Mouse (Mus musculus): ENCODE results near the gene Sirt2. TPM values are rescaled to one million over a fixed set of nuclear protein-coding genes. Genes with fewer than 3 reads are reported as not detected.

Sirt2 gene
- total RNA-seq (2017) = 32.9 to 55.7 TPM (median 54.2 TPM) in 3 replicates

DNA sequence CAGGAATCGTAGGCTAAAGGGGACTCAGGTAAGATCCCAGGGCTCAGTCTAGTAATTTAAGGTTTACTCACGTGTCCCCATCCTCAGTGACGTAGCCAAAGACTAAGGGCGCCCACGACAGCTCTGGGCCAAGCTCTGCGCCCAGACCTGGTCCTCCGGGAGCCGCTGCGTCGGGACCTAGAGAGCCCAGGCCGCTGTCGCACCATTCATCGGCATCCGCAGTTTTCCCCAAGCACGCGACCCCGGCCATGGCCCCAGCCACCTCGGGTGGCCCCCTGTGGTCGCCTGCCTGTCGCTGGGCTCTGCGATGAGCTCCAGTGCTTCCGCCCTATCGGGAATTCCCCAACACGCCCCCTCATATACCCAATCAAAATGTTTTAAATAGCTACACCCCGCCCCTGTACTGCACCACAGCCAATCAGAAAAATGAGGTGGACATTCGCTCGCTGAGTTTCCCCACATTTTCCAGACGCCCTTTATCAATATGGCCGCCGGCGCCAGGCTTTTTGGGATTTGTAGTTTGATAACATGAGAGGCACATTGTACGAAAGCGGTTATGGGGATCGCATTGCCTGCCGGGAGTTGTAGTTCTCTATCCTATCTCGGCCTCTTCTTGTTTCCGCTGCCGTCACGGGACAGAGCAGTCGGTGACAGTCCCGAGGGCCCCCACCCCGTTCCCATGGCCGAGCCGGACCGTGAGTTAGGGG is at the start of gene Sirt2:
Sirt2 (plus strand) TSS at position 563 of the 707 bp plus-strand sequence.
- ATAC-seq (replicated peaks; ENCODE audit: insufficient number of reproducible peaks, low FRiP score, low TSS enrichment, poor library complexity, severe bottlenecking) = peak; percentile 87

DNA sequence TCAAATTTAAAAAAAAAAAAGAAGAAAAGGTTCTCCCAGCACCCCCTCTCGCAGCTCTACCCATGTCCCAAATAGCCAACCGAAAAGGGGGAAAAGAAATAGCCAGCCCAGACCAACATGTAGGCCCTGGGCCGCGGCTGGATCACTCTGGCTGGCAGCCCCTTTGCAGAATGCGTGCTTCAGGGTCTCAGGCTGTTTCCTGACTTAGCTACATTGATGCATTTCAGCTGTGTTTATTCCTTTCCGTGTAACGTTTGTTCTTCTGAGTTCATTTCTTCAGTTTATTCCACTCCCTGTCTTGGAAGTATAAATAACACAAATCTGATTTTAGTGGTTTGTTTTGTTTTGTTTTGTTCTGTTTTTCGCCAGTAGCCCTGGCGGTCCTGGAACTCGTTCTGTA is 48.8 kb upstream of the Sirt2 start:
- no peak for ATAC-seq (replicated peaks; ENCODE audit: insufficient number of reproducible peaks, low FRiP score, low TSS enrichment, poor library complexity, severe bottlenecking)

DNA sequence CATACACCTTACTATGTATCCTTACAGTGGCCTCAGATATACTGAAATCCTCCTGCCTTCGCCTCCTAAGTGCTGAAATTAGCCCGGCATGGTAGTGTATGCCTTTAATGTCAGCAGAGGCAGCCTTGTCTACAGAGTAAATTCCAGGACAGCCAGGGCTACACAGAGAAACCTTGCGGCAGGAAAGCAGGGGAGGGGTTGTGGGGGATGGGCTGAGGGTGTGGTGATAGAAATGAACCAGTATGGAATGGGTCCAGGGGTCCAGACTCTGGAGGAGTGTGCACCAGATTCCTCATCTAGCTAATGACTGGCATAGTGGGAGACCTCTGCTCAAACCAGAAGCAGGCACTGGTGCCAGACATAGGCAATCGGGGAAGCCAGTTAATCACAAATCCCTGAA is 47.4 kb upstream of the Sirt2 start:
- no peak for ATAC-seq (replicated peaks; ENCODE audit: insufficient number of reproducible peaks, low FRiP score, low TSS enrichment, poor library complexity, severe bottlenecking)

DNA sequence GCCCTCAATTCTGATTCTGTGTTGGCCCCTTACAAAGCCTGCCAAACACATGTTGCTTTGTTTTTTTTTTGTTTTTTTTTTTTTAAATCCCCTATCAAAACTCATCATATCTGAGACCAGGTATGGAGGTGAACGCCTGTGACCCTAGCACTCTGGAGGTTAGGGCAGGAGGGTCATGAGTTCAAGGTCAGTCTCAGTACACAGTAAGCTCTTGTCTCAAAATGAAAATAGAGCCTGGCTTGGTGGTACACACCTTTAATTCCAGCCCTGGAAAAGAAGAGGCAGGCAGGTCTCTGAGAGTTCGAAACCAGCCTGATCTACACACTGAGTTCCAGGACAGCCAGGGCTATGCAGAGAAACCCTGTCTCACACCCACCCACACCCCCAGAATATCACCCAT is 46.9 kb upstream of the Sirt2 start:
- ATAC-seq (replicated peaks; ENCODE audit: insufficient number of reproducible peaks, low FRiP score, low TSS enrichment, poor library complexity, severe bottlenecking) = no peak

DNA sequence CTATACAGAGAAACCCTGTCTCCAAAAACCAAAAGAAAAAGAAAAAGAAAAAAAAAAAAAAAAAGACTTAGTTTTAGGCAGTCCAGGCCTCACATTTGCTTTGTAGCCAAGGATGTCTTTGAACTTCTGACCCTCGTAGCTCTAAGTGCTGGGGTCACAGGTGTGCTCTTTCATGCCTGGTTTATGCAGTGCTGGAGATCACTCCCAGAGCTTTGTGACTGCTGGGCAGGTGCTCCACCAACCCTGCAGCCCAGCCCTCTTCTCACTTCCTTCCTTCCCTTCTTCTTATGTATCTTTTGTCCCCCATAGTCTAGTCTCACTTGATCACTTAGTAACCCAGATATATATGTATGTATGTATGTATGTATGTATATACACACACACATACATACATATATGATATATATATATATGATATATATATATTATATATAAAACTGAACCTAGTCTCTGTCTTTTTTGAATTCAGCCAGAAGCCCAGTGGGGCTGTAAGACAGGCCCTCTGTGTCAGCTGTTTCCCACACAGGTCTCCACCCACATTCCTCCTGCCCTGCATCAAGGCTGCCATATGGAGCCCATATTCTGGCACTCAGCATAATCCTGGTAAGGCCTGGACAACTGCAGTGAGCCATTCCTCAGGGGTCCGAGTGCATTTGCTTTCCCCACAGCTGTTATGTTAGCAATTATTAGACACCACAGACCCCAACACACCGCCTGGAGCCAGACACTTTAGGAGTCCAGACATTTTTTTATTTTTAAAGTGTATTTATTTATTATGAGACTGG is 45.6 kb upstream of the Sirt2 start:
- no peak for ATAC-seq (replicated peaks; ENCODE audit: insufficient number of reproducible peaks, low FRiP score, low TSS enrichment, poor library complexity, severe bottlenecking)

DNA sequence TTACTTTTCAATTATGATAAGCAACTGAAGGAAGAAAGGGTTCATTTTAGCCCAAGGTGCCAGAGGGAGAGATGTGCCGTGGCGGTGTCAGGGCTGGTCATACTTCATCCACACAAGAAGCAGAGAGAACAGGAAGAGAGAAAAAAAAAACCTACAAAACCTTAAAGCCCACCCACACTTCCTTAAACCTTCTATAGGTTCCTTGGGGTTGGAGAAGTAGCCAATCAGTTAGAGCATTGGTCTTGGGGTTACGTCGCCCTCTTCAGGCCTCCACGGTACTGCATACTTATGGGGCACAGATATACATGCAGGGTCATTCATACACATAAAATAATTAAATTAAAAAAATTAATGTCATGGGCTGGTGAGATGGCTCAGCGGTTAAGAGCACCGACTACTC is 44.5 kb upstream of the Sirt2 start:
- no peak for ATAC-seq (replicated peaks; ENCODE audit: insufficient number of reproducible peaks, low FRiP score, low TSS enrichment, poor library complexity, severe bottlenecking)

DNA sequence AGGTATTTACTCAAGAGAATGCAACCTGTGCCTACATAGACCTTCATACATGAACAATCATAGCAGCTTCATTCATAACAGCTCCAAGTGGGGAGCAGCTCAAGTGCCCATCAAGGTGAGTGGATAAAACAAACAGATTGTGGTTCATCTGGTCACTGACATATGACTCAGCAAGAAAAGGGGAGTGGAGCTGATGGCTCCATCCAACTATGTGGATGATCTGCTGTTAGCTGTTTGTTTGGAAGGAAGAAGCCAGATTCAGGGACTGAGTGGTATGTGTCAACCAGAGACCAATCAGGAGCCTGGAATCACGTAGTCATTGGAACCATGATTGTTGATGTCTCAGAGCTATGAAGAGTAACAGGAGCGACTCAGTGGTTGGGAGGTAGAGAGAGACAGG is 41.9 kb upstream of the Sirt2 start:
- ATAC-seq (replicated peaks; ENCODE audit: insufficient number of reproducible peaks, low FRiP score, low TSS enrichment, poor library complexity, severe bottlenecking) = no peak

DNA sequence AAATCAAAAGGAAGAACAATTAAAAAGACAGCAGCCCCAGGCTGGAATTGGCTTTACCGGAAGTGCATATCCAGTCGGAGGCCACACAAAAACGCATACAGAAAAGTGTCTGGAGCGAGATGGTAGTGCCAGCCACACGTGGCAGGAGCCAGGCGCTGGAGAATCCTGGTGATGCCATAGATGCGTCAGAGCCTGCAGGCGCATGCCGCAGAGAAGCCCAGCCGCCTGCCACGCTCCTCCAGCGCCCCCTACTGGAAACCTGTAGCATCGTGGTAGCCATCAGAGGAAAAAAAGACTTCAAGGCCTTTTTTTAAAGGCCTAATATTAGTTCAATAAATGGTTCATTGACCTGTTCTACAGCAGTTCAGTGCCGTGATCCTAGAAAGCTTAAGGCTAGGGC is 39.9 kb upstream of the Sirt2 start:
- 0 out of 2 replicates have a peak, but pooled peaks have one; percentile 48 for ATAC-seq (replicated peaks; ENCODE audit: insufficient number of reproducible peaks, low FRiP score, low TSS enrichment, poor library complexity, severe bottlenecking)

DNA sequence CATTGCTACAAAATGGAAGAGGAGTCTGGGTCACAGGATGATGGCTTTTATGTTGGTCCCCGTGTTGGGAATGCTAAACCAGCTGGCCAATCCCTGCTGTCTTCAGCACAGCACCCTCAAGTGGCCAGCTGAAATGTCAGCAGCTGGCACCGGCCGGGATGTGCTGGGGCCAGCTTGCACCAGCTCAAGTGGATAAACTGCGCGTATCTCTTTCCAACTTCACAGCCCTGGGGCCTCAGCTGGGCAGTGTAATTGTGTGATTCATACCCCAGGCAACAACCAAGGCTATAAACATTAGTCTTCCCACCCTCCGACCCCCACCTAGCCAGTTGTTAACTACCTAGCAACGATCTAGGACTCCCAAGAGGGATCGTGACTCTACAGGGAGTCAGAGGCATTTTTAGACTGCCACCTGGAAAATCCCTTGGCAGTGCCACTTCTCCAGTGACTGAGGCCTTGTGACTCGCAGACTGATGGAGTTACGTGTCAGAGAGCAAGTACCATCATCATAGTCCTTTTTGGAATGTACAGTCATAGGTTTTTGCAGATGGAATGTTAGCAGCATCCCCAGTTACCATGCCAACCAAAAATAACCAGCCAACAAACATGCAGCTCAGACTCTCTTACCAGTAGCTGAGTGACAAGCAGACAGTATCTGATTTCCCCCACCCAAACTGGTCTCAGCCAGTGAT is 38.7 kb upstream of the Sirt2 start:
- ATAC-seq (replicated peaks; ENCODE audit: insufficient number of reproducible peaks, low FRiP score, low TSS enrichment, poor library complexity, severe bottlenecking) = no peak

DNA sequence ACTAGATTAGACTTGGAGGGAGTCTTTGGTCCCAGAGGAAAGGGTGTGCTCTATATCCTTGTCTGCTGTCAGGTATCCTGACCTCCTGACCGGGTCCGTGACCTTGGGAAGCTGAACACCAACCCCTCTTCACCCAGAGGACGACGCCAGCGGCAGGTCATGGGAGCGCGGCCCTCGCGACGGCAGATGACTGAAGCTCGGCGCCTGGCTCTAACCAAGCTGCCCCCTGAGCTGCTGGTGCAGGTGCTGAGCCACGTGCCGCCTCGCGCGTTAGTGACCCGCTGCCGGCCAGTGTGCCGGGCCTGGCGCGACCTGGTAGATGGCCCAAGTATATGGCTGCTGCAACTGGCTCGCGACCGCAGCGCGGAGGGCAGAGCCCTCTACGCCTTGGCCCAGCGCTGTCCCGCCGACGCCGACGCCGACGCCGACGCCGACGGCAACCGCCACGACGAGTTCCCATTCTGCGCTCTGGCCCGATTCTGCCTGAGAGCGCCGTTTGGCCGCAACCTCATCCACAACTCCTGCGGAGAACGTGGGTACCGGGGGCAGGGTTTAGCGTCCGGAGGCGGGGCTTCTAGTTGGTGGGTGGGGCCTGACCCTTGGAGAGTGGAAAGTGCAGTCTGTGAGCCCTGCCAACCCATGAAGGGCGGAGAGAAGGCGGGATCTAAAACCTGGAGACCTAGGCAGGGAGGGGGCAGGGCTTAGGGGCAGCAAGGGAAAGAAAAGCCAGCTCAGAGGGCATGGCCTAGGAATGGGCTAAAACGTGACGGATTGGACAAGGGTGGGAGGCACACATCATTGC is 34.0 kb upstream of the Sirt2 start:
- ATAC-seq (replicated peaks; ENCODE audit: insufficient number of reproducible peaks, low FRiP score, low TSS enrichment, poor library complexity, severe bottlenecking) = peak; percentile 84

DNA sequence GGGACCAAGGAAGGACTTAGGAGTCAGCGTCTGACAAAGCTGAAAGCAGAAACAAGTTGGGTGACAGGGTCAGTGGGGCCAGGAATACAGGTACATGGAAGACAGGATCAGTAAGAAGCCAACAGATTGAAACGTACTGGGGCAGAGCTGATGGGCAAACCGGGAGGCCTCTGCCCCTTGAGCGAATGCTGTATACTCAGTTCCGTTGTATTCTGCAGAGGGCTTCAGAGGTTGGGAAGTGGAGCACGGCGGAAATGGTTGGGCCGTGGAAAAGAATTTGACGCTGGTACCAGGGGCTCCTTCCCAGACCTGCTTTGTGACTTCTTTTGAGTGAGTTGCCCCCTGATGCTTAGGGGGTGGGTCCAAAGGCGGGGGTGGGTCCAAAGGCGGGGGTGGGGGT is 33.3 kb upstream of the Sirt2 start:
- ATAC-seq (replicated peaks; ENCODE audit: insufficient number of reproducible peaks, low FRiP score, low TSS enrichment, poor library complexity, severe bottlenecking) = no peak

DNA sequence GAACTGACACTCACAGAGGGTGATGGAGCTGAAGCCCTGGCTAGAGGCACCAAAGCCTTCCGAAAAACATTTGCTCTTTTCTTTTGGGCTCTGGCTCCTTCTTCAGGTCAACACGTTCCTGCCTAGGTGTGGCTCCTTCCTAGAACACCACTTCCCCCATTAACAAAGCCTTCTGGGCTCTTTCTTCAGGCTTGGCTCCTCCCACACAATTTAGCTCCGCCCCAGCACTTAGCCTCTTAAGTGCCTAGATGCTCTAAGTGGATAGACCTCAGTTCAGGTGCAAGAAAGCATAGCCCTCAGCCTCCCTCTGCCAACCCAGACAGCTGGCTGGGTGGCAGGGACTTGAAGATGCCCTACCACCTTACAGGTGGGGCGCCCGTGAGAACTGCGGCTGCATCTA is 30.8 kb upstream of the Sirt2 start:
- no peak for ATAC-seq (replicated peaks; ENCODE audit: insufficient number of reproducible peaks, low FRiP score, low TSS enrichment, poor library complexity, severe bottlenecking)

DNA sequence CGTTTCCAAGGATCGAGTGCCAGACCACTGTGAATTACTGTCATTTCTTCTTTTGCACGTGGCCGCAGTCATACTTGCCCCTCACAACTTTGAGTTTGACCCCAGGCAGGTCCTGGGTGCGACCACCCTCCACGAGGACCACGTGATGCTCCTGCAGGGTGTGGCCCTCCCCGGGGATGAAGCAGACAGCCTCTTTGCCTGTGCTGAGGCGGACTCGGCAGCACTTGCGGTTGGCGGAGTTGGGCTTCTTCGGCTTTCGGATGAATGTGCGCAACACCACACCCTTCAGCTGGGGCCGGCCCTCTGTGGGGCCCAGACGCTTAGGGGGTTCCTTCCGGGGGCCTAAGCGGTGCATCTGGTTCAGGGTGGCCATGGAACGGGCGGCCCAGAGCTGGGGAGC is 26.7 kb upstream of the Sirt2 start:
- no peak for ATAC-seq (replicated peaks; ENCODE audit: insufficient number of reproducible peaks, low FRiP score, low TSS enrichment, poor library complexity, severe bottlenecking)

DNA sequence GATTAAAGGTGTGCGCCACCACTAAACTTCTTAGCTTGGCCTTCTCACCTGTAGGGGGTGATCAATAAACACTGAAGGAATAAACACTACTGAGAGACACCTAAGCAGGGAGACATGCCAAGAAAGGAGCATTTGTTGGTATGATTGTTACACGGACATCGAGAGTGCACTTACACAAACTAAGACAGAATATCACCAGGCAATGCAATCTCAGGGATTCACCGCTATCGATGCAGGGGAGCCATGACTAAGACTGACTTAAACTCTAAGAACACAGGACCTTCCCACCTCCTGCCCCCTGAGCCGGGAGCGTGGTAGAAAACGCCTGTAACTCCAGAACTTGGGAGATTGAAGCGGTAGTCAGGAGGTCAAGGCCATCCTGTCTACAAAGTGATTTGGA is 25.6 kb upstream of the Sirt2 start:
- no peak for ATAC-seq (replicated peaks; ENCODE audit: insufficient number of reproducible peaks, low FRiP score, low TSS enrichment, poor library complexity, severe bottlenecking)

DNA sequence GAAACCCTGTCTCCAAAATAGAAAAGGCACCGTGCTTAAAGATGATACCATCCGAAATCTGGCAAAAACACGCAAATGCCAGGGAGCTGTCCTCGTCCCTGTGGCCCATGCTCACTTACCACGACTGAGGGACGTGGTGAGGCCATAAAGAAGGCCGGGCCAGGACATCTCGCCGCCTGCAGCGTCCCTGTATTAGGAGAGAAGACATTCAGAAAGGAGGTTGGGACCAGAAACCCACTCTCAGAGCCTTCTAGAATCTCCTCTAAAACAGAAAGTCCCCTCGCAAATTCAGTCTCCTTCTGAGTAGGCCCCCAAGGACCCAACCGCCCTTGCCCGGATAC is 25.2 kb upstream of the Sirt2 start:
- no peak for ATAC-seq (replicated peaks; ENCODE audit: insufficient number of reproducible peaks, low FRiP score, low TSS enrichment, poor library complexity, severe bottlenecking)

DNA sequence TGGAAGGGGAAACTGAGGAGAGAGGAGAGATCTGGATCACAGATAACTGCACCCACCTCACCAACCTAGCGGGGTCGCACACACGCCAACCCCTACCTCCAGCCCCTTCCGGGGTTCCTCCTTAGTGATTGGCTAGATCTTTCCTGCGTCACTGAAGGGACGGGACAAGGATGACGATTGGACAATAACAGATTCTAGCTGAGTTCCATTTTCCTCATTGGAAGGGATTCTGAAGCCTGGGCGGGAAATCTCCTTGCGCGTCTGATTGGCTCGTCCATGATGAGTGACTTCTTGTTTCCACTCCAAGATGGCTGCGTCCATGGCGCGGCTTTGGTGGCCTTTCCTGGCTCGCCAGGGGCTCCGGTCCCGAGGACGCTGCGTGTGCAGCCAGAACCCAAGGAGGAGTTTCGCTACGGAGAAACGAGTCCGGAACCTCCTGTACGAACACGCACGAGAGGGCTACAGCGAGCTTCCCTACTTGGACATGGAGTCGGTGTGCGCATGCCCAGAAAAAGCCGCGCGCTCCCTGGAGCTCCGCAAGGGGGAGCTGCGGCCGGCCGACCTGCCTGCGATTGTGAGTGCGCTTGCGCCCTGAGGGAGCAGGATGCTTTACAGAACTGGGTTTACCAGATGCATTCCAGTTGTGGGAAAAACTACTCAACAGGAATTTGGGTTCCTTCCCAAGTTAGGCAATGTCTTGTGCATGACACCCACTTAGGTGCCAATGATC is 24.7 kb upstream of the Sirt2 start, which contains the start of the genes Mrps12 and Sars2:
Mrps12 (minus strand) TSS at position 112 of the 730 bp plus-strand sequence.
Sars2 (plus strand) TSS at position 284 of the 730 bp plus-strand sequence.
- peak; percentile 92 for ATAC-seq (replicated peaks; ENCODE audit: insufficient number of reproducible peaks, low FRiP score, low TSS enrichment, poor library complexity, severe bottlenecking)

DNA sequence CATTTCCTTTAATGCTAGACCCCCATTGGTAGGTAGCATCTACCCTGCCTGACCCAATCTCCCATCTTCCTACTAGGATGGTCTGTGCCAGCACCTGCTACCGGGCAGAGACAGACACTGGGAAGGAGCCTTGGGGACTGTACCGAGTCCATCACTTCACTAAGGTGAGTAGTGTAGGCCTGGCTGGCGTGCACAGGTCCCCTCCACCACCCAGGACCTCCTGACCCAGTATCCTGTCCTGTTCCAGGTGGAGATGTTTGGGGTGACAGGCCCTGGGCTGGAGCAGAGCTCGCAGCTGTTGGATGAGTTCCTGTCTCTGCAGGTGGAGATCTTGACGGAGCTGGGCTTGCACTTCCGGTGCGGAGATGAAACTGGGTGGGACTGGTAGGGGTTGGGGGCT is 16.6 kb upstream of the Sirt2 start:
- ATAC-seq (replicated peaks; ENCODE audit: insufficient number of reproducible peaks, low FRiP score, low TSS enrichment, poor library complexity, severe bottlenecking) = no peak

DNA sequence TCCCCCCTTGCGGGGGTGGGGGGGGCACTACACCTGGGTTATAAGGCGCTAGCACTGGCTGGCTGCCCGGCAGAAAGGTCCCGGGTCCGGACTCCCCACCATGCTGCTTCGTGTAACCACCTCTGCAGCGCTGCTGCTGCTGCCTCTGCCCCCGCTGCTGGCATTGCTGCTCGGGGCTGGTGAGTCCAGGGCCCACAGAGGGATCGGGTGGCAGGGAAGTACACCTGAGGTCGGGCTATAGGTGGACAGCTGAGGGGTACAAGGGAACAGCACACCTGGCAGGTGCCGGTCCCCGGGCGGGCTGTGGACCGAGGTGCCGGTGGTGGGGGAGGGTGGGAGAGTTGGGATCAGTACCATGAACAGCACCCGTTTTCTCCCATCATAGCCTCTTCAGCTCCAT is 10.5 kb upstream of the Sirt2 start, which contains the start of gene Ccer2:
Ccer2 (plus strand) TSS at position 96 of the 400 bp plus-strand sequence.
- ATAC-seq (replicated peaks; ENCODE audit: insufficient number of reproducible peaks, low FRiP score, low TSS enrichment, poor library complexity, severe bottlenecking) = no peak
